Mouse (Mus musculus) stomach, postnatal 0 days (tissue): ENCODE data around the gene Cish.

Experiments used
- CTCF ChIP-seq: IDR thresholded peaks from 2 replicates; pipeline ENCODE4 v1.5.1; 2016; ENCODE audit warnings: antibody characterized with exemption, low read depth, mild to moderate bottlenecking, moderate library complexity
- EP300 ChIP-seq: optimal IDR thresholded peaks from 2 replicates; pipeline ENCODE3; 2016; ENCODE audit warnings: antibody characterized with exemption

DNA sequence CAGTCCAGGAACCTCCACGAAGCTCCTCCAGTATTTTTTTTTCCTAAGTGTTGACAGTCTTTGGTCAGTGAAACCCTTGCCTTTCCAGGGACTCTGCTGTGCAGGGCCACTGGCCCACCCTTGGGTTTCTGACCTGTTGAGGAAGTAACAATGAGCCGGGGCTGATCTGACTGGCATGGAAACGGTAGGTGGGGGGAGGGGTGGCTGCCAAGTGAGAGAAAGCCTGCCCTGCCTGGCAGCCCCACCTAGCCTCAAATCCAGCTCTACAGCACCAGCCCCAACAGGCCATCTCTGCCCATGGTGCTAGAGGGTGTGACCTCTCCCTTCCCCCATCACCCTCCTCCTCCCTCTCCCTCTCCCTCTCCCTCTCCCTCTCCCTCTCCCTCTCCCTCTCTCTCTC, 10.8 kb upstream of the Cish start:
- TF ChIP-seq CTCF (no peak), EP300 (no peak)
